Mouse (Mus musculus): ENCODE results near the gene Mtnr1a. TPM values are rescaled to one million over a fixed set of nuclear protein-coding genes. Genes with fewer than 3 reads are reported as not detected.
A peak's percentile ranks its signal among the peaks of the same experiment; 100 is the strongest.

Gene Mtnr1a
- polyA plus RNA-seq, 1 experiment: not detected

DNA sequence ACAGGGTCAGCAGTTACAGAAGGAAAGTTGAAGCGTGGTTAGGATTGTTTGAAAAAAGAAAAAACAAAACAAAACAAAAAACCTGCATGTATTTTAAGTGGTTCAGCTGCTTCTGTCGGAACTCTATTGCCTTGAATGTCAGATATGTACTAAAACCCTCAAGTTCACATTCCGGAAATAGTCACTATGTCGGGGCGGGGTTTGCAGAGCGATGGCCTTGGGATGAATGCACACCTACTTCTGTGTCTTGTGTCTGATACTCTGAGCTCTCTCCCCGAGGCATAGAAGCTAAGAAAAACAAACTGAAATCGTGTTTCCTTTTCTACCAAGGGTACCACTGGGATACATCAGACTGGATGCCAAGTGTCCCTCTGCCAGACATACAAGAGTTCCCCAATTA is 18.5 kb upstream of the Mtnr1a start:
- no peaks in the 10 kb centered on the region for H3K4me1 ChIP-seq (ENCODE audit: control insufficient read depth, insufficient read depth, low read length)
- no peak for DNase-seq
- H3K27me3 ChIP-seq (replicated peaks; ENCODE audit: control insufficient read depth, insufficient read depth, low read length): no peaks in the 10 kb centered on the region
- peaks cover 7% of the 10 kb centered on the region for H3K36me3 ChIP-seq (ENCODE audit: control insufficient read depth, insufficient read depth, low read length)
- no peak overlapping the region for H3K4me3 ChIP-seq (ENCODE audit: insufficient read depth, low read depth, low read length)
- H3K27ac ChIP-seq (ENCODE audit: insufficient read depth, low read depth, low read length): no peak overlapping the region
- WGBS: 86% methylated on average over 8 of the region's 8 CpGs
- no peak for TF ChIP-seq POLR2A (IDR thresholded peaks at IDR 0.05; ENCODE audit: low read depth, low read length)
- no peak for TF ChIP-seq CTCF (conservative IDR thresholded peaks at IDR 0.05; ENCODE audit: insufficient read depth, insufficient read length, low read depth, low read length)

DNA sequence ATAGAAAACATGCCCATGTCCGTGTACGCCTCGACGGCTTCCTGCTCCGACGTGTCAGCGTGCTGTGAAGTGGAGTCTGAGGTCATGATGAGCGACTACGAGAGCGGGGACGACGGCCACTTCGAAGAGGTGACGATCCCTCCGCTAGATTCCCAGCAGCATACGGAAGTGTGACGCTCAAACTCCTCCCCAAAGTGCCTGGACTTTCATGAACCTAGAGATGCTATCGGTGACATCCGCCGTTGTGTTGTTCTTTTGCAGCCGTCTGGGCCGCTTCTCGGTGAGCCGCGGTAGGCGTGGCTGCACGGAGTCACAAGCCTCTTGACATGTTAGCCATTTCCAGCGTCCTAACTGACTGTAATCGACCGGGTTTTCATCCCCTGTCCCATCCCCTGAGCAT is 17.7 kb upstream of the Mtnr1a start:
- WGBS: 96% methylated on average over 30 of the region's 30 CpGs
- Histone ChIP-seq H3K27me3 (replicated peaks; ENCODE audit: control insufficient read depth, insufficient read depth, low read length) (no peaks in the 10 kb centered on the region), H3K36me3 (ENCODE audit: control insufficient read depth, insufficient read depth, low read length) (peaks cover 7% of the 10 kb centered on the region), H3K4me3 (ENCODE audit: insufficient read depth, low read depth, low read length) (no peak overlapping the region), H3K27ac (ENCODE audit: insufficient read depth, low read depth, low read length) (no peak overlapping the region), H3K4me1 (ENCODE audit: control insufficient read depth, insufficient read depth, low read length) (no peaks in the 10 kb centered on the region)
- DNase-seq: no peak
- no peak for TF ChIP-seq CTCF (conservative IDR thresholded peaks at IDR 0.05; ENCODE audit: insufficient read depth, insufficient read length, low read depth, low read length)
- TF ChIP-seq POLR2A (IDR thresholded peaks at IDR 0.05; ENCODE audit: low read depth, low read length): no peak

DNA sequence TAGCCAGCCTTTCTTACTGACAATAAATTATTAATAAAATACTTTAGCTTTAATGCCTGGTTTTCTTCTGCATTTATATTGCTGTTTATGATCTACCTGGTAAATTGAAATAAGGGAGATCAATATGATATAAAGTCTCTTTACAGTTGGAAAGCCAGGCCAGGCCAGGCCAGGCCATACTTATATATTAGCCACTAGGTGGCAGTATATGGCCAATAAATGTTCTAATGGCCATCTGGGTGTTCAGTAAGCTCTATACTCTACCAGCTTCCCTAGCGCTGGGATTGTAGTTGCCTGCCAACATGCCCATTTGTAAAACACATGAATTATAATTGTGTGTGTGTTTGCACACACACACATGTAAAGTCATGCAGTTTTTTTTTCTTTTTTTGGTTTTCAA is 16.7 kb upstream of the Mtnr1a start:
- Histone ChIP-seq H3K4me3 (ENCODE audit: insufficient read depth, low read depth, low read length) (no peak overlapping the region), H3K27me3 (replicated peaks; ENCODE audit: control insufficient read depth, insufficient read depth, low read length) (no peaks in the 10 kb centered on the region), H3K27ac (ENCODE audit: insufficient read depth, low read depth, low read length) (no peak overlapping the region), H3K4me1 (ENCODE audit: control insufficient read depth, insufficient read depth, low read length) (no peaks in the 10 kb centered on the region), H3K36me3 (ENCODE audit: control insufficient read depth, insufficient read depth, low read length) (peaks cover 7% of the 10 kb centered on the region)
- no peak for DNase-seq
- TF ChIP-seq CTCF (conservative IDR thresholded peaks at IDR 0.05; ENCODE audit: insufficient read depth, insufficient read length, low read depth, low read length) (0 out of 2 replicates have a peak, but pooled peaks have one; percentile 5), POLR2A (IDR thresholded peaks at IDR 0.05; ENCODE audit: low read depth, low read length) (no peak)
- 90% methylated on average over 1 of the region's 1 CpGs for WGBS

DNA sequence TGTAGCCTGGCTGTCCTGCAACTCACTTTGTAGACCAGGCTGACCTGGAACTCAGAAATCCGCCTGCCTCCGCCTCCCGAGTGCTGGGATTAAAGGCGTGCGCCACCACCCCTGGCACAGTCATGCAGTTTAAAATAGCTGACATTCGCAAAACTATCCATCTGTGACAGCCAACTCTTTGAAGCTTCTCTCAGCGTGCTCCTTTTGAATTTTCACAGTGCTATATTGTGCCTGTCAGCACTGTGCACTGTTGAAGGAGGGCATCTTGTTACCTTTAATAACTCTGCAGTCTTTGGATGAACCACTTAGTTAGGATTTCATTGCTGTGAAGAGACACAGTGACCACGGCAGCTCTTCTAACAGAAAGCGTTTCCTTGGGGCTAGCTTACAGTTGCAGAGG is 16.3 kb upstream of the Mtnr1a start:
- no peak for TF ChIP-seq POLR2A (IDR thresholded peaks at IDR 0.05; ENCODE audit: low read depth, low read length)
- no peak for TF ChIP-seq CTCF (conservative IDR thresholded peaks at IDR 0.05; ENCODE audit: insufficient read depth, insufficient read length, low read depth, low read length)
- peak; percentile 14 for DNase-seq
- H3K4me3 ChIP-seq (ENCODE audit: insufficient read depth, low read depth, low read length): no peak overlapping the region
- peaks cover 6% of the 10 kb centered on the region for H3K36me3 ChIP-seq (ENCODE audit: control insufficient read depth, insufficient read depth, low read length)
- no peak overlapping the region for H3K27ac ChIP-seq (ENCODE audit: insufficient read depth, low read depth, low read length)
- WGBS: 81% methylated on average over 9 of the region's 9 CpGs
- H3K27me3 ChIP-seq (replicated peaks; ENCODE audit: control insufficient read depth, insufficient read depth, low read length): no peaks in the 10 kb centered on the region
- H3K4me1 ChIP-seq (ENCODE audit: control insufficient read depth, insufficient read depth, low read length): no peaks in the 10 kb centered on the region

DNA sequence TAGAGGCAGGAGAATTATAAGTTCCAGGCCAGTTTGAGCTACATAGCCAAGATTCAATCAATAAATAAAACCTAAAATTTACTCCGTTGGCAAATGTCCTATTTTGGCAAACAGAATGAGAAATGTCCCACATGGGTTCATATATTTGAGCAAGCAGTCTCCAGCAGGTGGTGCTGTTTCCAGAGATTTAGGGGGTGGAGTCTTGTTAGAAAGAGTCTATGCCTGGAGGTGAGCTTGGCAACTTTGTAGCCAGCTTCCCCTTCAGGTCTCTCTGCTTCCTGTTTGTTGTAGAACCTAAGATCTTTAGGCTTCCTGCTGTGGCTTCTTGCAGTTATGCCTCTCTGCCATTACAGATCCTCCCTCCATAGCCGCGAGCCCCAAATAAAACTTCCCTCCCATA is 13.4 kb upstream of the Mtnr1a start:
- 94% methylated on average over 3 of the region's 3 CpGs for WGBS
- H3K36me3 ChIP-seq (ENCODE audit: control insufficient read depth, insufficient read depth, low read length): peaks cover 3% of the 10 kb centered on the region
- H3K27me3 ChIP-seq (replicated peaks; ENCODE audit: control insufficient read depth, insufficient read depth, low read length): no peaks in the 10 kb centered on the region
- no peak overlapping the region for H3K27ac ChIP-seq (ENCODE audit: insufficient read depth, low read depth, low read length)
- no peaks in the 10 kb centered on the region for H3K4me1 ChIP-seq (ENCODE audit: control insufficient read depth, insufficient read depth, low read length)
- H3K4me3 ChIP-seq (ENCODE audit: insufficient read depth, low read depth, low read length): no peak overlapping the region
- DNase-seq: no peak
- TF ChIP-seq POLR2A (IDR thresholded peaks at IDR 0.05; ENCODE audit: low read depth, low read length) (no peak), CTCF (conservative IDR thresholded peaks at IDR 0.05; ENCODE audit: insufficient read depth, insufficient read length, low read depth, low read length) (no peak)

DNA sequence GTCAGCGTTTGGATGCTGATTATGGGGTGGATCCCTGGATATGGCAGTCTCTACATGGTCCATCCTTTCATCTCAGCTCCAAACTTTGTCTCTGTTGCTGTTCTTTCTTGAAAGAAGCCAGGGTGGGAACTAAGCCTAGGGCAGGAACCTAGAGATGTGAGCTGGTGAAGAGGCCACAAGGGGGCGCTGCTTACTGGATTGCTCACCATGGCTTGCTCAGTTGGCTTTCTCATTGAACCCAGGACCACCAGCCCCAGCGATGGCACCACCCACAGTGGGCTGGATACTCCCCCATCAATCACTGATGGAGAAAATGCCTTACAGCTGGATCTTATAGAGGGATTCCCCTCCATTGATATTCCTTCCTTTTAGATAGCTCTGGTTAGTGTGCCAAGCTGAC is 12.1 kb upstream of the Mtnr1a start:
- DNase-seq: no peak
- no peaks in the 10 kb centered on the region; the same call in 1 of the 2 replicates for H3K36me3 ChIP-seq (ENCODE audit: control insufficient read depth, insufficient read depth, low read length)

DNA sequence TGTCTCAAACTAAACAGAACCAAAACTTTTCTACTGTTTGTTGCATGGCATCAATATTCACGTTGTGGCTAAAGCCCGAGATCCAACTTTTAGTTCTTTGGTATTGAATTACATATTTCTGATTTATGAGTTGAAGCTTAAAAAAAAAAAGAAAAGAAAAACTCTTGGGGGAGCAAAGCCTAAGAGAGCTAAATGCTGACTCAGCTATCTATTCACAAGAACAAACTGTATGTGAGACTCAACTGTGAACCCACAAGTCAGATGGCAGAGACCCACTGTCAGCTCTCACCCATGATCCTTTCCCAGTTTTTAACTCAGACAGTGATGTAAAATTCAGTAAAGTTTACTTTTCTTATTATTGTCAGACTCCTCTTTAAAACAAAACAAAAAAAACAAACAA is 8.9 kb upstream of the Mtnr1a start:
- no peaks in the 10 kb centered on the region for H3K4me1 ChIP-seq (ENCODE audit: control insufficient read depth, insufficient read depth, low read length)
- no peak overlapping the region for H3K27ac ChIP-seq (ENCODE audit: insufficient read depth, low read depth, low read length)
- no peaks in the 10 kb centered on the region for H3K27me3 ChIP-seq (replicated peaks; ENCODE audit: control insufficient read depth, insufficient read depth, low read length)
- H3K4me3 ChIP-seq (ENCODE audit: insufficient read depth, low read depth, low read length): no peak overlapping the region
- TF ChIP-seq CTCF (conservative IDR thresholded peaks at IDR 0.05; ENCODE audit: insufficient read depth, insufficient read length, low read depth, low read length): no peak
- TF ChIP-seq POLR2A (IDR thresholded peaks at IDR 0.05; ENCODE audit: low read depth, low read length): no peak
- DNase-seq: no peak
- no peaks in the 10 kb centered on the region for H3K36me3 ChIP-seq (ENCODE audit: control insufficient read depth, insufficient read depth, low read length)
- WGBS: 83% methylated on average over 2 of the region's 2 CpGs

More for the DNA sequence above, 12.1 kb upstream of the Mtnr1a start:
- 36% methylated on average over 2 of the region's 3 CpGs for WGBS
- Histone ChIP-seq H3K27me3 (replicated peaks; ENCODE audit: control insufficient read depth, insufficient read depth, low read length) (no peaks in the 10 kb centered on the region), H3K4me3 (ENCODE audit: insufficient read depth, low read depth, low read length) (no peak overlapping the region), H3K27ac (ENCODE audit: insufficient read depth, low read depth, low read length) (no peak overlapping the region), H3K4me1 (ENCODE audit: control insufficient read depth, insufficient read depth, low read length) (no peaks in the 10 kb centered on the region)
- no peak for TF ChIP-seq POLR2A (IDR thresholded peaks at IDR 0.05; ENCODE audit: low read depth, low read length)
- TF ChIP-seq CTCF (conservative IDR thresholded peaks at IDR 0.05; ENCODE audit: insufficient read depth, insufficient read length, low read depth, low read length): 0 out of 2 replicates have a peak, but pooled peaks have one; percentile 19

Data from kidney, adult 2 months (tissue).